Mouse (Mus musculus) urinary bladder, postnatal 25 days (tissue): ENCODE results near the gene Pmvk.

Source experiments
- DNase-seq: peaks from one replicate; pipeline ENCODE4 v3.0.0; 2022; ENCODE audit warnings: low spot score

The Pmvk gene

GRCm38 (mm10) chr3:89454401-89455177, at the start of gene Pmvk:
Gene Pmvk, plus strand, starts transcription at chr3:89454541.
- no peak for DNase-seq

- no peak for DNase-seq
These were observed 47.5 kb upstream of the Pmvk start for GRCm38 (mm10) chr3:89406887-89407286.

- no peak for DNase-seq
These were observed 45.9 kb upstream of the Pmvk start for GRCm38 (mm10) chr3:89408448-89408847.

- DNase-seq = no peak
These were observed 44.6 kb upstream of the Pmvk start for GRCm38 (mm10) chr3:89409701-89410100.

GRCm38 (mm10) chr3:89410864-89411263, 43.5 kb upstream of the Pmvk start:
- no peak for DNase-seq

- DNase-seq = peak; percentile 93
These were observed 42.6 kb upstream of the Pmvk start, which contains the start of gene Flad1 for GRCm38 (mm10) chr3:89411490-89412393. Gene Flad1, minus strand, starts transcription at chr3:89411870.

- no peak for DNase-seq
These were observed 38.2 kb upstream of the Pmvk start for GRCm38 (mm10) chr3:89416158-89416557.

- no peak for DNase-seq
These were observed 37.2 kb upstream of the Pmvk start for GRCm38 (mm10) chr3:89417131-89417530.

GRCm38 (mm10) chr3:89417840-89418169, 36.5 kb upstream of the Pmvk start:
- DNase-seq = no peak

- DNase-seq = peak; percentile 83
These were observed 36.0 kb upstream of the Pmvk start, which contains the start of the genes Cks1b and Shc1 for GRCm38 (mm10) chr3:89418170-89418860. Gene Cks1b, minus strand, starts transcription at chr3:89418383. Gene Shc1, plus strand, starts transcription at chr3:89418443.

- peak; percentile 66 for DNase-seq
These were observed 35.5 kb upstream of the Pmvk start for GRCm38 (mm10) chr3:89418861-89419250.

- DNase-seq = peak; percentile 44
These were observed 34.8 kb upstream of the Pmvk start for GRCm38 (mm10) chr3:89419571-89419970.

GRCm38 (mm10) chr3:89419981-89420380, 34.4 kb upstream of the Pmvk start:
- DNase-seq = no peak

GRCm38 (mm10) chr3:89420421-89420820, 33.9 kb upstream of the Pmvk start:
- no peak for DNase-seq

GRCm38 (mm10) chr3:89421002-89421774, 33.2 kb upstream of the Pmvk start:
- DNase-seq = peak; percentile 59

- DNase-seq = no peak
These were observed 32.4 kb upstream of the Pmvk start for GRCm38 (mm10) chr3:89421810-89422473.

- no peak for DNase-seq
These were observed 31.7 kb upstream of the Pmvk start for GRCm38 (mm10) chr3:89422556-89423205.

GRCm38 (mm10) chr3:89424416-89425140, 29.8 kb upstream of the Pmvk start:
- no peak for DNase-seq

GRCm38 (mm10) chr3:89425141-89425525, 29.2 kb upstream of the Pmvk start:
- DNase-seq = no peak

- DNase-seq = no peak
These were observed 28.5 kb upstream of the Pmvk start for GRCm38 (mm10) chr3:89425876-89426275.
